Mouse (Mus musculus) hindlimb bud, embryonic 11.5 days (tissue): ENCODE results near the gene Dbn1.

Experiments
- DNase-seq: peaks from one replicate; pipeline ENCODE4 v3.0.0-alpha.2; 2012; ENCODE audit warnings: low read depth, low spot score; ENCODE audit errors: extremely low spot score

Gene Dbn1

DNA sequence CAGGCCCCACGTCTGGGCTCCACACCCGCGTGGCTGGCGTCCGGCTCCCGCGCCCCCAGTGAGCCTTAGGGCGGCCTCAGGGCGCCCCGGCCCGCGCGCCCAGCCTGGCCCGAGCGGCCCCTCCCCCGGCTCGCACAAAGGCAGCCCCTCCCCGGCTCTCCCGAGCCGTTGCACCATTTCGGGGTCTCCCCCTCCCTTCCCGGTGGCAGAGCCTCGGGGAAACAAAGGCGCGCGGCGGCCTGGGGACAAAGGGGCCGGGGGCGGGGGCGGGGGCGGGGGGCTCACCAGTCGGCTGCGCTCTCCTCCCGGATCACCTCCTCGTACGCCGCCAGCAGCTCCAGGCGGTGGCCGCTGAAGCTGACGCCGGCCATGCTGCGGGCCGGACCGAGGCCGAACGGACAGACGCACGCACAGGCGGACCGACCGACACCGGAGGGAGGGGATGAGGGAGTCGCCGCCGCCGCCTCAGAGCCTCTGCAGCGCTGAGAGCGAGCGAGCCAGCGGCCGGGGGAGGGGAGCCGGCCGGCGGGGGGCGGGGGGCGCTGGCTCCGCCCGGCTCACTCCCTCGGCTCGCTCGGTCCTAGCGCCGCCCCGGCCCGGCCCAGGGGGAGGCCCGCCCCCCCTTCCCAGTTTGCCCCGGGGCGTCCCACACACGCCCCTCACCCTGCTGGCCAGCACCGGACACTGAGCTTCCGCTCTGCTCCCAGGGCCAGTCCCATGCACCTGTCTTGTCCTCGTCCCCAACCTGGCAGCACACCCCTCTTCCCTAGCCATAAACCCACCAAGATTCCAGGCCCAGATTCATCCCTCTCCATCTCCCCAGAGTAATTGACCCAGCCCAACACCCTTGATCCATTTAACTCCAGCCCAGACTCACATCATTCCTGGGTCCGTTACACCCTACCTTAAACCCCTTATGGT lies at the start of gene Dbn1:
Gene Dbn1, minus strand, starts transcription at position 534 of the 921 bp plus-strand sequence.
- DNase-seq = no peak

DNA sequence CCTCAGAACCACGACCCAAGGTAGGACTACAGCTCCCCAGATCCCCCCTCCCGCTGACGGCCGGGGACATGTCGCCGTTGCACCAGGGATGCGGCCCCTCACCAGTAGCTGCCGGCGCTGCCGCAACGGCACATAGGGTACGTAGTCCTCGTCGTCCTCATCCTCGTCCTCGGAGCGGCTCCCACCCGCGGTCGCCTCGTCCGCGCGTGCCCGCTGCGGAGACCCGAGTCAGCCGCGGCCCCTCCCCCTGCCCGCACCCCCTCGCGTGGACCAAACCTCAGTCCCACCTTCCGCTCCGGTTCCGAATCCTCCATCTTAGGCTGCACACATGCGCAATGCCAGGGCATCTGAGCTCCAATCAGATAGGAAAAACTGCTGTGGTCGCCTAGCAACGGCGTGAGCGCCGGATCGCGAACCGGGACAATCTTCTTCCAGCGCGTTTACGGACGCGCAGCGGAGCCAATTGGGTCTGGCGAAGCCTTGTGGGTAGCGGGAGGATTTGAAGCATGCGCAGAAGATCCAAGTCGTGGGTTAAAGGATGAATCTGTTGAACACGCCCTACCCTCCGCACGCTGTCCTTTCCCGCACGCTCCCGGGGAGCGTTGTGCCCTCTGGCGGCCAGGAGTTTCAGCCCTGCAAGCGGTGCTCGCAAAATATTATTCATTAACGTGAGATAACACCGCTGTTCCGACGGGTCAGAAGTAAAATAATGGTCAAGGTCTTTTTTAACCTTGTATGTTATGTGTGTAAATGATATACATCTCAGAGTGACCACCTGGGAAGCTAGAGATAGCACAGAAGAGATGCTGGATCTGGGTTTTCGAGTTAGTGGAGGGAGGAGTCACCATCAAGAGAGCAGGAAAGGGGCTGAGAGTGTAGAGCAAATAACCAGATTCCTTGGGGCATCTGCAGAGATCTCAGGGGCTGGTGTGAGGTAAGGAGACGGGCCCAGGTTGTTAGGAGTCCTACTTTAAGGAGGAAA lies 48.6 kb upstream of the Dbn1 start, which contains the start of gene Ddx41:
Gene Ddx41, minus strand, starts transcription at position 465 of the 982 bp plus-strand sequence.
- peak; percentile 100 for DNase-seq

DNA sequence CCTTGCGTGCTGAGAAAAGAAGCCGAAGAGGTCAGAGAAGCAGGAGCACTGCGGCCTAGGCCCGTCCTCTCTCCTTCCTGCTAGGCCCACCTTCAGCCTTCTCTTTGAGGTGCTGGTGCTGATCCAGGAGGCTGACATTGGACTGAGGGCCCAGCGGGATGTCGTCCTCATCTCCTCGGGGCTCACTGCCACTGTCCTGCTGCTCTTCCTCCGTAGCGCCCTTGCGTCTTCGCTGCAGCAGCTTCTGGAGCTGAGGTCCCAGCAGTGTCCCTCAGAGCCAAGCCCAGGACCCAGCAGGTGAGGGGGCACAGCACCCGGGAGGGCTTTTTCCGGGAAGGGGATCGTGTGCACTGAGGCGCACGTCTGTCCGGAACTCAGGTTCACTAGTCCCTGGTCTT lies 47.9 kb upstream of the Dbn1 start:
- DNase-seq = no peak

DNA sequence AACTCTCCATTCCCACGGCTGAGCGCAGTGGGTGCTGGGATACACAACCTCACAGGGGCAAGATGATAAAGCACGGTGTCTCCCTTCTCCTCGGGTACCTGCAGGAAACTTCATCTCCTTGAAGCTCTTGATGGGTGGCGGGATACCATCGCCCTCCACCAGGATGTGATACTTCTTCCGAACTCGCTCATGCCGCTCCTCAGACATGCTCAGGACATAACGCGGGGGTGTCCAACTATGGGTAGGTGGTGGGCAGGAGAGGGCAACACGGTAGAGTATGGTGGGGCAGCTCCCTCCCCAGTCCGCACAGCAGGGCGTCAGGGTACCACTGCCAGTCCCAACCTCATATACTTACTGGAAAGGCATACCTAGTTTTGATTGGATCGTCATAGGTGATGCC lies 47.3 kb upstream of the Dbn1 start:
- no peak for DNase-seq

DNA sequence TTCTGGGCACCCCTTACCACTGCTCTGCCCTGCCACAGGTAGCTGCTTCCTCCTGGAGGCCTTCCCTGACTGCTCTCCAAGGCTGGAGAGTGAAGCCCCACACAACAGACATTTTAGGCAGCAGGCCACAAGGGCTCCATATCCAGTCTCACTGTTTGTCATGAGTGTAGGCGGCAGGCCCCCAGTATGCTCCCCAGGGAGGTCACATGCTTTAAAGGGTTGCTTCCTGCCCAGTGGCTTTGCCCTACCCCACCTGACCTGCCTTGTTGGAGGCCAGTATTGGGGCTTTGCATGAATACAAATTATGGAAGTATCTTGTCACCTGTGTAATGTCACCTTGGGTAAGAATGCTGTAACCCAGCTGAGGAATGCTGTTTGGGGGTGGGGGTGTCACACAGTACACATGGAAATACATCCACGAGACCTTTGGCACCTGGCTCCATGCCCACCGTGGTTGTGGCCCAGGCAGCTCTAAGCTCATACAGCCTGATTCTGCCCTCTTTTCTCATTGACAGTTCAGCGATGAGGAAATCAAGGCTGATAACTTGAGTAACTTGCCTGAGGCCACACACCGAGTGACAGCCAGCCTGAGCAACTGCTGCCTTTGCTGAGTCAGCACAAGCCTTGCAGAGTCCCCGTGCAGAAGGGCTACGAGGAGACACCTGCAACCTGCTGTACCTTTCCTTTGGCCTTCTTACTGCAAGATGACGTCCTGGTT lies 41.4 kb upstream of the Dbn1 start, which contains the start of gene Dok3:
Gene Dok3, minus strand, starts transcription at position 99 of the 718 bp plus-strand sequence.
- no peak for DNase-seq

DNA sequence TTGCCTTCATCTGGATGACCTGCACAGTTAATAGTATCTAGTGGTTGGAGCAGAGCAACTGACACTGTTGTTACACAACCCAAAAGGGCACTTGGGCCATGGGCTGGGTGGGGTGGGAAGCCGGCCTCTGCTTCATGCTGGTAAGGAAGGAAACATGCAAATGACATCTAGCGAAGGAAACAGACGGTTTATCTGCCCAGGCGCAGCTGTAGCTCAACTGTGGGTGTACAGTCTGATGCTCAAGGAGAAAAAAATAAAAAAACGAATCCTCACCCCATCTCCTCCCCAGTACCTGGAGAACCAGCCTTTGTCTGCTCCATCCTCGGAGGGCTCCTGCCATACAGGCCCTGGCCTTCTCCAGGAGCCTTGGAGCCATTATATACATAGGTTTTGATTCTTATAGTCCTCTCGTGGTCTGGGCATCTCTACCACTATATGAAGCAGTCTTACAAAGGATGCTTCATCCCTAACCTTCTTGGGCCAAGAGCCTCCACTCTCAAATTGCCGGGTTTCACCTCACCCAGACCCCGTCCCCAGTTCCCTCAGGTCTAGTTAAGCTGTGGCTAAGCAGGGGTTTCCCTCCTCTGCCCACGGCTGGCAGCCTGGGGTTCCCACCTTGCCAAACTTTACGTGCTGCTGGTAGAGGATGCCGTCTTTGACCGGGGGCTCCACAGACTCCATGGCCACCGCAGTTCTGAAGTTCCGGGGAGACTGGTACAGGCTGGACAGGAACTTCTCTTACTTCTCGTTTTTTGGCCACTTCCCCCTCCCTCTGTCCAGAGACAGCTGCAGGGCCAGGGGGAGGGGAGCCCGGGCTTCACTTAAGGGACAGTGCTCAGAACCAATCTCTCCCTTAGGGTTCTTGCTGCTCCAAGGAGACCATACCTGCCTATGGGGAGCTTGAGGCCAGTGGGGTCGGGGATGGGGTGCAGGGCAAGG lies 40.2 kb upstream of the Dbn1 start:
- DNase-seq = no peak

DNA sequence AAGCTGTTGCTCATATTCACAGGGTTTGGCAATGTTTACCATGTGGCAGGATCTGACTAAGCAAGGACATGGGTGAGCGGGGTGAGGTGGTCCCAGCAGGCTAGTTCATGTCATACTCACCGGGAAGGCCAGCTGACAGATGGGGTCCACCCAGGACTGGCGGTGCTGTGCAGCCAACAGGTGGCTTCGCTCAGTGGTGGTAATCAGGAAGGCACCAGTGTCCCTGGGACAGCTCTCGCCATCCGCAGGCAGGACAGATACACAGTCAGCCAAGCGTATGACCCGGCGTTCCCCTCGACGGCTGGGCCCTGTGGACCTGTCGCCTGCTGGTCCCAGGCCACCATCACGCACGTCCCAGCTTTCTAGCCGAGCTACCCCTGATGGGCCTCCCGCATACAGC lies 39.3 kb upstream of the Dbn1 start:
- no peak for DNase-seq

DNA sequence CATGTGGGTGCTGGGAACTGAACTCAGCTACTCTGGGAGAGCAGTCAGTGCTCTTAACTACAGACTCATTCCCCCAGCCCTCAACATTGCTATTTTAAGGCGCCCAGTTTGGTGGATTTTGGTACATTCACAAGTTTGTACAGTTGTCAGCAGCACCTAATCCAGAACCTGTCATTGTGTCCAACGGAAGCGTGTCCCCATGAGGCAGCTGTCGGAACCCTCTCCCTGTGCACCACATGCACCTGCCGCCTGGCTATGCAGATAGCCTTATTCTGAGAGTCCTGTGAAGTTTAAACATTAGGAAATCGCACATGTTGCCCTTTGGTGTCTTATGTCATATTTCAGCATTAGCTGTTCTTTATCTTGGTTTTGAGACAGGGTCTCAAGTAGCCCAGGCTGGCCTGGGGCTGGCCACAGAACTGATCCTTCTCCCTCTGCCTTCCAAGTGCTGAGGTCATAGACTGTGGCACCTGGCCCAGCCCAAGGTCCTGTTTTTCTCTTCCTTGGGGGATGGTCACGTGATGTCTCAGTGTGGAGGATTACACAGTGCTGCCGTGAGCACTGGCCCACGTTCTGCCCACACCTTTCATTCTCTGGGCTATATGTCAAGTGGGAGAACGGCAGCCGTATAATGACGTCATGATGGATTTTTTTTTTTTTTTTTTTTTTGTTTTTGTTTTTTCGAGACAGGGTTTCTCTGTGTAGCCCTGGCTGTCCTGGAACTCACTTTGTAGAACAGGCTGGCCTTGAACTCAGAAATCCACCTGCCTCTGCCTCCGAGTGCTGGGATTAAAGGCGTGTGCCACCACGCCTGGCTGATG lies 38.0 kb upstream of the Dbn1 start:
- DNase-seq = no peak

DNA sequence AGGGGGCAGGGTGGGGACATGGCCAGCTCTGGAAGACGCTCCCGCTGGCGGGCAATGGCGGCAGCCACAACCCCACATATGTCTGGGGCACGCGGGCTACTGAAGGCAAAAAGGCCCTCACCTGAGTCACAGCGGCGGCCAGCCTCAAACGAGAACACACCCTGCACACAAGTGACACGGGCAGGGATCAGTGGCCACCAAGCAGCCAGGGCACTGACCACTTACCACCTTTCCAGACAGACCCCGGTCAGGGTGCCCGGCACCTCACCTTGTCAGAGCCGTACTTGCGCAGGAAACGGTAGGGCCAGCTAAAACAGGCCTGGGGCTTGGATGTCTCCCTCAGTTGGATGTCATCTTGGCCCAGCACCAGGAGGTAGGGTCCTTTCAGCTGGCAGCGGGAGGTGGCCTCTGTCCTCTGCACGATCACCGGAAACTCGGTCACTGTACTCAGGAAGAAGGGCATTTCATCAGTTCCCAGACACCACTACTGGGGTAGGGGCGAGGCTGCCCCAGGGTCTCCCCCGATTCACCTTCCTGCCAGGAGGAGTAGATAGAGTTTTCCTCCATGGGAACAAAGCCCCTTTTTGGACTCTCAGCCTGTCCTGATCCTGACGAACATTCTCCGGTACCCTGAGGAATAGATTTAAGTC lies 36.2 kb upstream of the Dbn1 start:
- no peak for DNase-seq

DNA sequence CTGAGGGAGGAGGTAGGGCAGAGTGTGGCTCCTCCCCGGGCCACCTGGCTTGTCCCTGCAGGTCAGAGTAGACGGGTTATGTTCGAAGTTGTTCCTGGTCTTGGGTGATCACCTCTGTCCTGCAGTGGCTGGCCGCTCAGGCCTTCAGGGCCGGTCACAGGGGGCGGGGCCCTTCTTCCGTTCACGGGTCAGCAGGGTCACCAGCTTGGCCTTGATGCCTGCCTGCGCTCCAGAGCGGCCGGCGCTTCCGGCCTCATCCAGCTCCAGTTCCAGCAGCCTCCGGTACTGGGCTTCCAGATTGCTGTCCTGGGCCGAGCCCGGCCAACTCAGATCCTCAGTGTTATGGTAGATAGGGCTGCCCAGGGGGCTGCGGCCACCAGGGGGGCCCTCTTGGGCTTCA lies 35.4 kb upstream of the Dbn1 start:
- DNase-seq = no peak

DNA sequence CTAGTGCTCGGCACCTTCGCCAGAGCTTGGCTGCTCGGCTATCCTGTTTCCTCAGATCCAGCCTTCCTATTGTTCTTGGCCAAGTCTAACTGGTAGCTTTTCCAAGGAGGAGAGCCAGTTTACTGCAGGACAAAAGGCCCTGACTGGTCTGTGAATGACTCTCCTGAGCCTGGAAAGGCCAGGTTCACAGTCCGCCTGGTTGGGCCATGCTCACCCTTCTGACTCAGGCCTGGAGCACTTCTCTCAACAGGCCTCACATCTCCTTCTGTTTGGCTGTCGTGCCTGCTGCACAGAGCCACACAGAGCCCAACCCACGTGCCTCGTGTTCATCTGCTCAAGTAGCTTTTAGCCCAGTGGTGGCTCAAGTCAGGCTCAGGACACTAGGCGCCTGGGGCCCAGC lies 34.8 kb upstream of the Dbn1 start:
- no peak for DNase-seq

DNA sequence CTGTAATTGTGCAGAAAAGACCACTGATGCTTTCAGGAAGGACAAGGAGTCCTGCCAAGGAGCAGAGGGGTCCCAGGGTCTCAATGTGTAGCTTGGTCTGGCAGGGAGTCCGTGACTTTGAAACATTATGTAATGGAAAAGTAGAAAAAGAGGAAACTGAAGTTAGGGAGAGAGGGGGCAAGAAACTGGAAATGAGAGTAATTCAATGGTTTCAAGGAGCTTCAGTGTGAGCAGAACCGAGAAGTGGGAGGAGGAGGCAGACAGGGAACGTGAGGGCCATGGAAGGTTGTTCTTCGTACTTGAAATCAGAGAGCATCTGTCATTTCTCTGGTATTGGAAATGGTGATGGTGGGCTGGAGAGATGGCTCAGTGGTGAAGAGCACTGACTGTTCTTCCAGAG lies 31.7 kb upstream of the Dbn1 start:
- DNase-seq = no peak

DNA sequence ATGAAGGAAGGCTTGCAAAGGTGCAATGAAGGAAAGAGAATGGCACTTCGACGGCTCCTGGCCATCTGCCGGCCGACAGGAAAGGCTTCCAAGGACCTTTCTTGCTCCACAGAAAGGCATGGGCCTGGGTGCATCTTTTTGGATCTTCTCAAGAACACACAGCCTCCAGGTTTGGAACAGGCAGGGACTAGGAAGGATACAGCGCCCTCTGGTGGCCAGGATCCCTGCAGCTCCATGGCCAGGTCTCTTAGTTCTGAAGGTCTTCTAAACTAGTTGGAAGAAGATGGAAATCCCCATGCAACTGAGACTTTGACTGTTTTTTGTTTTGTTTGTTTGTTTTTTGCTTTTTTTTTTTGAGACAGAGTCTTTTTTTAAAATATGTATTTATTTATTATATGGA lies 29.0 kb upstream of the Dbn1 start:
- peak; percentile 75 for DNase-seq

DNA sequence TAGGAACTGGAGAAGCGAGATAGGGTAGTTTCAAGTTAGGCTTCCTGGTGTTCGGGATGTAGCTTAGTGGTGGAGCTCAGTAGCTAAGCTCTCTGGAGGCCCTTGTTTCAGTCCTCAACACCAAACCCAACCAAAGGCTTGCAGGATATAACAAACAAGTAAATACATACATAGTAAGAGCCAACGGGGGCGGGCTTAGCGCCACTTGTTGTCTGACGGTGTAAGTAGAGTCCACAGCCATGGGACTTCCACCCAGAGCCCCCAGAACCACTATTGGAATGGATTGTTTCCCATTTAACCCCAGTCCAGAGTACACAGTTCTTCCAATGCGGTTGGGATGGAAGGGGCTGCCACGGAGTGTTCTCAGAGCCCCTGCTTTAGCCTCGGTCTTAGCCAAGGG lies 25.9 kb upstream of the Dbn1 start:
- no peak for DNase-seq

DNA sequence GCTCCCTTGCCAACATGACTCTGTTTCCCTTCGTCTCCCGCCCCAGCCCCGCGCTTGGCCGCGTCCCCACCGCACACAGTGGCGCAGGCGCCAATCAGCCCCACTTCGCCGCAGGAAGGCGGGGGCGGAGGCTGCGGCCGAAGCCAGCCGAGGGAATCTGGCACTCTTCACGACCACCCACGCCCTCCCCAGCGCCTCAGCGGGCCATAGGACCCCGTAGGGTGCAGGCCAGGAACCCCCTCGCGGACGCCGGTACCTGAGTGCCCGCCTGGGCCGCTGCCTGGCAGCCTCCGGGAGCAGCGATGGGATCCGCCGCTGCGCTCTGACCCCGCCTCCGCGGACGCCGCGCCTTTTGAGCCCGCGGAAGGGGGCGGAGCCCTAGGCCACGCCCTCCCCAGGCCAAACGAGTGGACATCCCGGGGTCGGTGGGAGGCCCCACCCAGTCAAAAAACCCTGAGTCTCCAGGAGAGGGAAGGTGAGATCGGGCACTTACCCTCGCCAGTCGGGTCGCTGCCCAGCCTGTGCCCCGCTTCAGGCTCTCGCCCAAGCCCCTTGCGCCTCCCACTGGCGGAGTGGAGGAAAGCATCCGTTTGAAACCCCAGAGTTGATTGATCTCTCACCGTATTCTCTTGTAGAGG lies 25.3 kb upstream of the Dbn1 start, which contains the start of gene Pdlim7:
Gene Pdlim7, minus strand, starts transcription at position 566 of the 638 bp plus-strand sequence.
- DNase-seq = no peak

DNA sequence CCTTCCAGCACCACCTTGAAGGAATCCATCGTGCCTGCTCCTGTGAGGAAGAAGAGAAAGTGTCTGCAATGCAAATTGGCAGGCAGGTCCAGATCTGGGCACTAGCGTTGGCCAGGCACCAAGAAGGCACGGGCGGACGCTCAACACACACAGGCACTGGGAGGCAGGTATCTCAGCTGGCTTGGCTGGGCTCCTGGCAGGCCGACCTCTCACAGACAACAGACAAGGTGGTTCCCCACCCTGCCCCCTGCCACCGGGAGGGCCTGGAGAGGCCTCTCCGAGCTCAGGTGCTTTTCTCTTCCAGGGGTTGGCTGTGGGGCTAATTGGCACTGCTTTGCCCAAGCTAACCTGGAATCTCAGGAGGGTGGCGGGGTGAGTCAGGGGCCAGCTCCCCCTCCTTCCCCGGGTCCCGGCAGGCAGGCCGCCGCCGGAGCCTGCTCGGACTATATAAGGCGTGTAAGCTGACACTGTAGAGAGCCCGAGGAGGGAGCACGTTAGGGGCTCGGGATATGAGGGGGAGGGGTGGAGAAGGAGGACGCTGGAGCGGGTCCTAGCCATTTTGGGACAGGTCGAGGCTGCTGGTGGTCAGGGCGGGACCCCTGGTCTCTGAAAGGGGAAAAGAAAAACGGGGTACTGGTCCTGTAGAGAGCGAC lies 24.6 kb upstream of the Dbn1 start:
- DNase-seq = no peak

DNA sequence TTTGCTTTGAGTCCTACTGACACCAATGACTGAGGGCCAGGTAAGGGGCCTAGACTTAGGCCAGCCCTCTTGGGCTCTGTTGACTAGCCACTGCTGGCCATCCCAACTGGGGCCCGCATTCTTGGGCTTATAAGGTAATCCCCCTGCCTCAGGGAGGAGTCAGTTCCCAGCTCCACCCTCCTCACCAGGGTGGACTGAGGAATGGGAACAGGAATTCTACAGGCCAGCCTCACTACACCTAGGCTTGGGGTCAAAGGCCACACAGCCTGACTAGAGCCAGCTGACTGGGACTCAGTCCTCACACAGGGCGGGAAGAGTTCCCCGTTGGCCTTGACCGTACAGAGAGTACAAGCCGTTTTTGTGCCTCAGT lies 23.6 kb upstream of the Dbn1 start:
- DNase-seq = no peak
